Mouse (Mus musculus) kidney, adult 2 months (tissue): ENCODE data around the gene Meioc. TPM values are rescaled to one million over a fixed set of nuclear protein-coding genes. Genes with fewer than 3 reads are reported as not detected.
A peak's percentile ranks its signal among the peaks of the same experiment; 100 is the strongest.
"Not testable (repeated sequence)": the region's sequence is repeated elsewhere in the genome, so short reads cannot be mapped to it uniquely, and the experiment has no call there.

Experiments used
- DNase-seq: peaks from one replicate; pipeline ENCODE4 v3.0.0; 2021
- H3K27ac ChIP-seq: fragments of 200-500 bp; 2 replicates; pipeline ENCODE4 v1.5.1; 2012; ENCODE audit warnings: low read depth, low read length, control low read depth, inconsistent platforms; ENCODE audit not compliant: insufficient read depth
- H3K27me3 ChIP-seq: fragments of 200-500 bp; replicated peaks from 2 replicates; pipeline ENCODE4 v1.6.1; 2012; ENCODE audit warnings: mild to moderate bottlenecking, moderate library complexity, low read length, inconsistent platforms; ENCODE audit not compliant: control insufficient read depth, insufficient read depth
- H3K36me3 ChIP-seq: fragments of 200-500 bp; 2 replicates; pipeline ENCODE4 v1.6.1; 2012; ENCODE audit warnings: mild to moderate bottlenecking, moderate library complexity, low read length, inconsistent platforms; ENCODE audit not compliant: control insufficient read depth, insufficient read depth
- H3K4me1 ChIP-seq: fragments of 200-500 bp; 2 replicates; pipeline ENCODE4 v1.6.1; 2011; ENCODE audit warnings: low read length; ENCODE audit not compliant: control insufficient read depth, insufficient read depth
- H3K4me3 ChIP-seq: fragments of 200-500 bp; 2 replicates; pipeline ENCODE4 v1.5.1; 2011; ENCODE audit warnings: mild to moderate bottlenecking, low read depth, low read length, control low read depth; ENCODE audit not compliant: insufficient read depth
- CTCF ChIP-seq: fragments of 200-500 bp; conservative IDR thresholded peaks from 2 replicates; pipeline ENCODE4 v1.5.1; 2011; ENCODE audit warnings: low read depth, mild to moderate bottlenecking, control low read depth, low read length, moderate library complexity, mixed read lengths; ENCODE audit not compliant: insufficient read depth, insufficient read length
- POLR2A ChIP-seq: fragments of 200-500 bp; IDR thresholded peaks from one replicate; pipeline ENCODE4 v1.6.1; 2011; ENCODE audit warnings: low read depth, low read length, control low read depth
- WGBS: fragments of 180-500 bp; shearing (Covaris S2); methylation state at CpG from one replicate; pipeline ENCODE4 v1.1.7; 2018; 5-methylcytosine and 5-hydroxymethylcytosine counted together
- polyA plus RNA-seq: library from polyadenylated mRNA; depleted of rRNA; stranded (reverse); fragments of >200 nt; gene quantifications from 2 replicates; pipeline ENCODE4 v1.2.3, GENCODE M21; 2012

The Meioc gene
- polyA plus RNA-seq, 1 experiment: not detected

DNA sequence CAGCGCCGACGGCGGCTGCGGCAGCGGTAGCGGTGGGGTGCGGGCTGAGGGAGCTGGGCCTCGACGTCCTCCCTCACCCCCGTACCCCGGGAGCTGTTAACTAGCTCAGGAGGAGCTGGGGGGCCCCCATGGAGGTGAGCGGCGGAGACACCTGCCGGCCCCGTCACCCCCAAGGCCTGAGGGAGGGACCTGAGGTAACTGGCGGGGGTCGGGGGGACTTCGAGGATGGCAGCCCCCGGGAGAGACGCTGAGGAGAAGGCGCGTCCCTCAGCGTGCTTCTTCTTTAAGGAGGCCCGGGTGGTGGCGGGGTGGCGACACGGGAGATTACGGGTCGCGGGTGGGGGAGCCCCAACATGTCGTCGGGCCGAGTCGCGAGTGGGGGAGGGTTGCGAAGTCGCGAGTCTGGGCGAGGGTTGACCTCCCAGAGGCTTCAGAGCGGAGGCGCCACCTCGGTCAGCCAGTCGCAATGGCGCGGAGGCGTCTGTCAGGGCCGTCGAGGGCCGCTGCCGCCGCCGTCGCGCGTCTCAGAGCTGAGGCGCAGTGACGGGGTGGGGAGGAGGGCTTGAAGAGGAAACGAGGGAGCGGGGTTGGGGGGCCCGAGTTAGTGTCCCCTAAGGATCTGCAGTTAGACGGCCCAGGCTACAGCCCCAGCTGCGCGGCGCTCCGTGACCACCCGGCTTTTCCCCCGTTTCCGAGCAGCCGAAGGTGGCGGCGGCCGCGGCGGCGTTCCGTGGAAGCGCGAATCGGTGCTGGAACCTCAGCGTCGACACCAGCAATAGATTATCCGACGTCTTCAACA, 2.3 kb downstream of the Meioc start:
- Histone ChIP-seq H3K27ac (no peak overlapping the region), H3K27me3 (peaks cover 9% of the 10 kb centered on the region), H3K36me3 (no peaks in the 10 kb centered on the region), H3K4me3 (no peak overlapping the region), H3K4me1 (no peaks in the 10 kb centered on the region)
- DNase-seq: no peak
- TF ChIP-seq CTCF (no peak), POLR2A (no peak)
- 46% methylated on average over 84 of the region's 84 CpGs for WGBS

DNA sequence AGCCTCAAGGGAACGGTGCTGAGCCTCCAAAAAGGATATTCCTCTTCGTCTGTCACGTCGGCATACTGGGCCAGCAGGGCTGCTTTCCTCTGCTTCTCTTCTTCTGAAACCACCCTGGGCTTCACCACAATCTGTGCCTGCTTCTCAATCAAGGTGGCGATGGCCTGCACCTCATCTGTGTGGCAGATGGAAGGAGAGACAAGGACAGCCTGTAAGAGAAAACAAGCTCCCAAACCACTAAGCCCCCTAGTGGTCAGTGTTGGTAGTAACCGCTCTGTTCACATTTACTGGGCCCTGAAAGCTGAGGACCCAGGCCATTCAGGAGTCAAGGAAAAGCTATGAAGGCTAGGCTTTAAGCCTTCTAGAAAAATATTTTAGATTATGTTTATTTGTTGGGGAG, 26.6 kb downstream of the Meioc start:
- peak; percentile 62 for DNase-seq

DNA sequence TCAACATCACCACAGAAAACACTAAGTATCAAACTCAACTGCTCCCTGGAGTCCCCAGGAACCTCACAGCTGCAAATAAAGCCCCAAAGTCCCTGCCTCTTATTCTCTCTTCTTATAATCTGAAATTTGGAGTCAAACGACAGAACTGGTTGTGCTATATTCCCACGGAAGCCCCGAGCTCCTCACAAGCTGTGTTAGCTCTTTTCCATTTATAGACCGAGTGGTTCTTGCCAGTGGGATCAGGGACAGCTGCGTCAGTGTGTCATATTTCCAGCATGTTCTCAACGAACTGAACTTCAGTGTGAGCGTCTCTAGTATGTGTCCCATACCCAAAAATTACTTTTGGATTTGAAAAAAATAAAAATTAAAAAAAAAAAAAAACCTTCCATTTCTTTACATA, 31.8 kb downstream of the Meioc start:
- TF ChIP-seq POLR2A (no peak), CTCF (no peak)
- WGBS: 90% methylated on average over 7 of the region's 7 CpGs

More for the DNA sequence above, 26.6 kb downstream of the Meioc start:
- WGBS: 68% methylated on average over 6 of the region's 6 CpGs
- H3K4me3 ChIP-seq: no peak overlapping the region
- H3K4me1 ChIP-seq: no peaks in the 10 kb centered on the region
- no peaks in the 10 kb centered on the region for H3K36me3 ChIP-seq
- TF ChIP-seq POLR2A (no peak), CTCF (peak; percentile 65)
- H3K27me3 ChIP-seq: no peaks in the 10 kb centered on the region
- H3K27ac ChIP-seq: no peak overlapping the region

DNA sequence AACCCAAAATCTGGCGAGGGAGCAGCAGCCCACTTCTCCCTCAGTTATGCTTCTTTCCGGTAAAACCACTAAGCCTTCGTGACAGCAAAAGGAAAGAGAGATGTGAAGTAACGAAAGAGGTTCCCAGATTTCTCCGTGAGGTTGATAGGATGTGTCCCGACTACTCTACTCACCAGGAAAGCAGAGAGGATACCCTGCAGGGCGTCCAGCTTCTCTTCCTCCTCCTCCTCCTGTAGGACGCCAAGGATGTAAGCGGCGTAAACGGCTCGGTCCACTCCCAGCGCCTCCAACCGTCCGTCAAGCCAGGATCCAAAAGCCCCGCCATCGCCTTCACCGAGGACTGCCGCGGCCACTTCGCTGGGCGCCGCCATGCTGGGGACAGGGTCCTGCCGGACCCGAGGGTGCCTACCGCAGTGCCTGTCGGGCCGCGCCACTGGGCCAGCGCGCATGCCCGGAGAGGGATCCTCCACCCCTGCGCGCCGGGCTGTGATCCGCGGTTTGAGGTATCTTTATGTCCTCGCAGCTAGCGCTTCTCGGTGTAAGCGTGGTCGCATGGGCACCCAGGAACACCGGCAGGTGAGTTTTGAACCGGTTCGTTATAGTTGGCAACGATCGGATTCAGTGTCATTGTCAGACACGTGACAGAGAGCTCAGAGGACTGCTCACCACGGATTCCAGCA, 34.0 kb downstream of the Meioc start, which contains the start of gene Ccdc43:
Gene Ccdc43 (minus strand): TSS at position 445 of the 680 bp plus-strand sequence.
- TF ChIP-seq POLR2A (peak; percentile 44), CTCF (no peak)
- under 1% methylated on average over 49 of the region's 49 CpGs for WGBS
- peak within 1 kb of the TSS; percentile 99 for H3K4me3 ChIP-seq
- no peaks in the 10 kb centered on the region for H3K36me3 ChIP-seq
- no peaks in the 10 kb centered on the region; the same call in 1 of the 2 replicates for H3K4me1 ChIP-seq
- peak within 1 kb of the TSS; percentile 82; the same call in 1 of the 2 replicates for H3K27ac ChIP-seq
- no peaks in the 10 kb centered on the region for H3K27me3 ChIP-seq
- peak; percentile 90 for DNase-seq

More for the DNA sequence above, 31.8 kb downstream of the Meioc start:
- no peak for DNase-seq
- no peak overlapping the region for H3K4me3 ChIP-seq
- H3K36me3 ChIP-seq: no peaks in the 10 kb centered on the region
- H3K27me3 ChIP-seq: no peaks in the 10 kb centered on the region
- no peaks in the 10 kb centered on the region; the same call in 1 of the 2 replicates for H3K4me1 ChIP-seq
- no peak overlapping the region for H3K27ac ChIP-seq

DNA sequence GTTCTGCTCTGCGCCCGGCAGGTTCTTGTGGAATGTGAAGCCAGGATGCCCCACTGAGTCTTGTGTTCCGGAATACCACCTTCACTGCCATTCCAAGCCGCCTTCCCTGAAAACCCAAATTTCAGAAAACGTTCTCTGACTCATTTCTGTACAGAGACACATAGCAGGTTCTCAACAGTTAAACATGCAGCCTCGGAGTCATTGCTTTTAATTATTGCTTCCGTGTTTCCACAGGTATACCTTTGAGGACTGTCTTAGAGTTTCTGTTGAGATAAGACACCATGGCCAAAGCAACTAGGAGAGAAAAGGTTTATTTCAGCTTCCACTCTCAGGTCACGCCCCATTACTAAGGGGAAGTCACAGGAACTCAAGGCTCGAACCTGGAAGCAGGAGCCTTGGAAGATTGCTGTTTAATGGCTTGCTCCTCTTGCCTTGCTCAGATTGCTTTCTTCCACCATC, 34.5 kb downstream of the Meioc start:
- Histone ChIP-seq H3K36me3 (no peaks in the 10 kb centered on the region), H3K4me3 (peak overlapping the region; percentile 99), H3K4me1 (no peaks in the 10 kb centered on the region; the same call in 1 of the 2 replicates), H3K27ac (peak overlapping the region; percentile 82; the same call in 1 of the 2 replicates), H3K27me3 (no peaks in the 10 kb centered on the region)
- TF ChIP-seq CTCF (0 out of 2 replicates have a peak, but pooled peaks have one; percentile 4), POLR2A (no peak)
- 9% methylated on average over 9 of the region's 9 CpGs for WGBS
- DNase-seq: no peak

DNA sequence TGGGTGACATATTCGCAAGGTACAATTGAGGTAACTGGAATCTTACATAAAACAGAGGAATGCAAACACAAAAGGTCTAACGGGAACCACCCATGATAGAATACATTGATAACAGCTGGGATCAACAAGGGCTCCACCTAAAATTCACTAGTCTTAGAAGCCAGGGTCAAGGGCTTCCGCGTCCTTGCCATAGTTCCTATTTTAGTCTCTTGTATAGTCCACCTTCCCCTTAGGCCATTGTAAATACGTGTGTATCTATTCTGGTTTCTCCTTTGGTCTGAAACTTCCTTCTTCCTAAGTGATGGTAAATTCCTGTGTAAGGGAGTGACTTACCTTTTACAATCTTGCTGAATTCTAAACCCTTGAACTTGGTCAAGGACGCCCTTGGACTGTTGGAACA, 38.7 kb downstream of the Meioc start:
- not testable (repeated sequence) for H3K36me3 ChIP-seq, H3K27ac ChIP-seq, DNase-seq, H3K4me1 ChIP-seq, H3K27me3 ChIP-seq, H3K4me3 ChIP-seq
- WGBS: 93% methylated on average over 6 of the region's 6 CpGs

DNA sequence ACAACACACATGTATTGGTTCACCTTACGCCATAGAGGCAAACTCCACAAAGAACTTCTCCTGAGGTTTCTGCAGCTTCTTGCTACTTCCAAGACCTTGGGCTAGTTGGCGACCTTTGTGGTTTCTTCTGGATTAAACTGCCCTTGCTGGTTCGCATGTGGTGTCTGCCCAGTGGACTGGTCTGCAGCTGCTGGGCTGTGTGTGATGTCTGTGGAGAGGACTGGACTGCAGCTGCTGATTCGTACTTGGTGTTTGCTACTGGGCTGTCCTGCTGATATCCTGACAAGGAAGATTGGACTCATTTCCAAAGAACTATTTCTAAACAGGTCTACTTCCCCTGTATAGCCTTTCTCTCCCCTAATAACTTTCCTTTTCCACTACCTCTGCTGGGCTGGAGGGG, 48.9 kb downstream of the Meioc start:
- 90% methylated on average over 4 of the region's 4 CpGs for WGBS
- Histone ChIP-seq H3K36me3 (no peaks in the 10 kb centered on the region), H3K27me3 (no peaks in the 10 kb centered on the region), H3K4me3 (no peak overlapping the region), H3K27ac (no peak overlapping the region), H3K4me1 (no peaks in the 10 kb centered on the region)
- TF ChIP-seq CTCF: no peak
- no peak for TF ChIP-seq POLR2A
- DNase-seq: no peak
